Mouse (Mus musculus): ENCODE results near the gene Rnd2. TPM values are rescaled to one million over a fixed set of nuclear protein-coding genes. Genes with fewer than 3 reads are reported as not detected.
"Not testable (repeated sequence)": the region's sequence is repeated elsewhere in the genome, so short reads cannot be mapped to it uniquely, and the experiment has no call there.

Rnd2 gene
- polyA plus RNA-seq, 1 experiment from 2014 or later = 7.4 TPM

GRCm38 (mm10) chr11:101460321-101460720, 4.5 kb upstream of the Rnd2 start:
- no peak overlapping the region for H3K4me3 ChIP-seq (ENCODE audit: low read depth, low read length)
- WGBS = 84% methylated on average over 15 of the region's 15 CpGs
- H3K36me3 ChIP-seq (ENCODE audit: control insufficient read depth, insufficient read depth, low read length) = peaks cover 51% of the 10 kb centered on the region
- ATAC-seq (ENCODE audit: low read depth) (no peak), DNase-seq (ENCODE audit: low spot score) (no peak)
- no peak overlapping the region for H3K4me2 ChIP-seq (ENCODE audit: low read depth, low read length)
- peaks cover 14% of the 10 kb centered on the region for H3K4me1 ChIP-seq (ENCODE audit: control insufficient read depth, insufficient read depth, low read length)
- no peak overlapping the region for H3K9ac ChIP-seq (ENCODE audit: low read depth, low read length)
- no peak overlapping the region for H3K27ac ChIP-seq (replicated peaks; ENCODE audit: low read depth, low read length)
- H3K27me3 ChIP-seq (replicated peaks; ENCODE audit: control insufficient read depth, insufficient read depth, low read length) = no peaks in the 10 kb centered on the region
- H3K9me3 ChIP-seq (ENCODE audit: control insufficient read depth, low read length) = no peaks in the 10 kb centered on the region

- Histone ChIP-seq H3K9ac (ENCODE audit: low read depth, low read length) (no peak overlapping the region), H3K4me2 (ENCODE audit: low read depth, low read length) (no peak overlapping the region), H3K4me3 (ENCODE audit: low read depth, low read length) (no peak overlapping the region), H3K27ac (replicated peaks; ENCODE audit: low read depth, low read length) (no peak overlapping the region), H3K36me3 (ENCODE audit: control insufficient read depth, insufficient read depth, low read length) (peaks cover 51% of the 10 kb centered on the region), H3K27me3 (replicated peaks; ENCODE audit: control insufficient read depth, insufficient read depth, low read length) (no peaks in the 10 kb centered on the region), H3K9me3 (ENCODE audit: control insufficient read depth, low read length) (no peaks in the 10 kb centered on the region), H3K4me1 (ENCODE audit: control insufficient read depth, insufficient read depth, low read length) (peaks cover 14% of the 10 kb centered on the region)
- WGBS = 89% methylated on average over 14 of the region's 14 CpGs
- no peak for DNase-seq (ENCODE audit: low spot score)
- no peak for ATAC-seq (ENCODE audit: low read depth)
Observed at GRCm38 (mm10) chr11:101462141-101462540, 2.7 kb upstream of the Rnd2 start.

GRCm38 (mm10) chr11:101462583-101463440, 2.0 kb upstream of the Rnd2 start:
- no peak; the same call in 1 of the 2 replicates for ATAC-seq (ENCODE audit: low read depth)
- WGBS = 29% methylated on average over 13 of the region's 13 CpGs
- Histone ChIP-seq H3K9me3 (ENCODE audit: control insufficient read depth, low read length) (no peaks in the 10 kb centered on the region), H3K4me1 (ENCODE audit: control insufficient read depth, insufficient read depth, low read length) (peaks cover 14% of the 10 kb centered on the region), H3K27me3 (replicated peaks; ENCODE audit: control insufficient read depth, insufficient read depth, low read length) (no peaks in the 10 kb centered on the region), H3K4me3 (ENCODE audit: low read depth, low read length) (no peak overlapping the region), H3K36me3 (ENCODE audit: control insufficient read depth, insufficient read depth, low read length) (peaks cover 47% of the 10 kb centered on the region), H3K4me2 (ENCODE audit: low read depth, low read length) (no peak overlapping the region), H3K27ac (replicated peaks; ENCODE audit: low read depth, low read length) (no peak overlapping the region), H3K9ac (ENCODE audit: low read depth, low read length) (no peak overlapping the region)
- DNase-seq (ENCODE audit: low spot score) = peak; percentile 55

- no peaks in the 10 kb centered on the region for H3K27me3 ChIP-seq (replicated peaks; ENCODE audit: control insufficient read depth, insufficient read depth, low read length)
- H3K9me3 ChIP-seq (ENCODE audit: control insufficient read depth, low read length) = no peaks in the 10 kb centered on the region
- peak overlapping the region; percentile 85 for H3K4me3 ChIP-seq (ENCODE audit: low read depth, low read length)
- peaks cover 22% of the 10 kb centered on the region for H3K36me3 ChIP-seq (ENCODE audit: control insufficient read depth, insufficient read depth, low read length)
- peak overlapping the region; percentile 79 for H3K27ac ChIP-seq (replicated peaks; ENCODE audit: low read depth, low read length)
- DNase-seq (ENCODE audit: low spot score) = peak; percentile 84
- H3K9ac ChIP-seq (ENCODE audit: low read depth, low read length) = peak overlapping the region; percentile 73
- peak overlapping the region; percentile 96 for H3K4me2 ChIP-seq (ENCODE audit: low read depth, low read length)
- under 1% methylated on average over 37 of the region's 51 CpGs for WGBS
- peaks cover 20% of the 10 kb centered on the region for H3K4me1 ChIP-seq (ENCODE audit: control insufficient read depth, insufficient read depth, low read length)
- ATAC-seq (ENCODE audit: low read depth) = peak; percentile 42
Observed at GRCm38 (mm10) chr11:101465101-101465868, 486 bp downstream of the Rnd2 start.

- H3K4me3 ChIP-seq (ENCODE audit: low read depth, low read length) = peak within 1 kb of the TSS; percentile 85
- peak; percentile 87 for DNase-seq (ENCODE audit: low spot score)
- peak within 1 kb of the TSS; percentile 79 for H3K27ac ChIP-seq (replicated peaks; ENCODE audit: low read depth, low read length)
- peaks cover 18% of the 10 kb centered on the region for H3K36me3 ChIP-seq (ENCODE audit: control insufficient read depth, insufficient read depth, low read length)
- peak; percentile 53 for ATAC-seq (ENCODE audit: low read depth)
- H3K9me3 ChIP-seq (ENCODE audit: control insufficient read depth, low read length) = no peaks in the 10 kb centered on the region
- H3K27me3 ChIP-seq (replicated peaks; ENCODE audit: control insufficient read depth, insufficient read depth, low read length) = no peaks in the 10 kb centered on the region
- 1% methylated on average over 27 of the region's 60 CpGs for WGBS
- peak within 1 kb of the TSS; percentile 73 for H3K9ac ChIP-seq (ENCODE audit: low read depth, low read length)
- H3K4me2 ChIP-seq (ENCODE audit: low read depth, low read length) = peak within 1 kb of the TSS; percentile 96
- H3K4me1 ChIP-seq (ENCODE audit: control insufficient read depth, insufficient read depth, low read length) = peaks cover 20% of the 10 kb centered on the region
Observed at GRCm38 (mm10) chr11:101465869-101466551, 1.2 kb downstream of the Rnd2 start, which contains the start of gene Vat1. Vat1 (minus strand) TSS chr11:101466230.

- H3K9ac ChIP-seq (ENCODE audit: low read depth, low read length); H3K9me3 ChIP-seq (ENCODE audit: control insufficient read depth, low read length); ATAC-seq (ENCODE audit: low read depth); H3K27ac ChIP-seq (replicated peaks; ENCODE audit: low read depth, low read length); DNase-seq (ENCODE audit: low spot score); H3K27me3 ChIP-seq (replicated peaks; ENCODE audit: control insufficient read depth, insufficient read depth, low read length): not testable (repeated sequence)
- H3K4me1 ChIP-seq (ENCODE audit: control insufficient read depth, insufficient read depth, low read length) = peaks cover 20% of the 10 kb centered on the region
- H3K4me2 ChIP-seq (ENCODE audit: low read depth, low read length) = peak overlapping the region; percentile 96
- H3K4me3 ChIP-seq (ENCODE audit: low read depth, low read length) = peak overlapping the region; percentile 85
- H3K36me3 ChIP-seq (ENCODE audit: control insufficient read depth, insufficient read depth, low read length) = peaks cover 12% of the 10 kb centered on the region
- whole genome bisulfite sequencing = 56% methylated on average over 5 of the region's 5 CpGs
Observed at GRCm38 (mm10) chr11:101466552-101466950, 1.8 kb downstream of the Rnd2 start.

- Histone ChIP-seq H3K36me3 (ENCODE audit: control insufficient read depth, insufficient read depth, low read length) (peaks cover 3% of the 10 kb centered on the region; the same call in 1 of the 2 replicates), H3K4me1 (ENCODE audit: control insufficient read depth, insufficient read depth, low read length) (peaks cover 20% of the 10 kb centered on the region), H3K27me3 (replicated peaks; ENCODE audit: control insufficient read depth, insufficient read depth, low read length) (no peaks in the 10 kb centered on the region), H3K9ac (ENCODE audit: low read depth, low read length) (peak overlapping the region; percentile 75), H3K9me3 (ENCODE audit: control insufficient read depth, low read length) (no peaks in the 10 kb centered on the region), H3K4me2 (ENCODE audit: low read depth, low read length) (peak overlapping the region; percentile 94), H3K27ac (replicated peaks; ENCODE audit: low read depth, low read length) (no peak overlapping the region; the same call in 1 of the 2 replicates), H3K4me3 (ENCODE audit: low read depth, low read length) (peak overlapping the region; percentile 73)
- DNase-seq (ENCODE audit: low spot score) = peak; percentile 85
- WGBS = under 1% methylated on average over 32 of the region's 54 CpGs
- peak; percentile 78 for ATAC-seq (ENCODE audit: low read depth)
Observed at GRCm38 (mm10) chr11:101467477-101468262, 2.9 kb downstream of the Rnd2 start.
